Mouse (Mus musculus) layer of hippocampus, adult 6 months (tissue): ENCODE measurements around the gene C130073F10Rik. TPM values are rescaled to one million over a fixed set of nuclear protein-coding genes. Genes with fewer than 3 reads are reported as not detected.

Experiments
- long read RNA-seq, 2 experiments: library from polyadenylated mRNA; unstranded; transcript quantifications; one replicate each; pipeline ENCODE4 v2.0.0; 2019 to 2020
- polyA plus RNA-seq: library from polyadenylated mRNA; unstranded; fragments of <200 nt; fragmentation: Nextera tagmentation; gene quantifications from 2 replicates; pipeline ENCODE4 v1.2.3, GENCODE M21; 2021

The C130073F10Rik gene
- not detected in 2 replicates for polyA plus RNA-seq
- long read RNA-seq, experiment 1 = 0 reads
- long read RNA-seq, experiment 2 = 0 reads

DNA sequence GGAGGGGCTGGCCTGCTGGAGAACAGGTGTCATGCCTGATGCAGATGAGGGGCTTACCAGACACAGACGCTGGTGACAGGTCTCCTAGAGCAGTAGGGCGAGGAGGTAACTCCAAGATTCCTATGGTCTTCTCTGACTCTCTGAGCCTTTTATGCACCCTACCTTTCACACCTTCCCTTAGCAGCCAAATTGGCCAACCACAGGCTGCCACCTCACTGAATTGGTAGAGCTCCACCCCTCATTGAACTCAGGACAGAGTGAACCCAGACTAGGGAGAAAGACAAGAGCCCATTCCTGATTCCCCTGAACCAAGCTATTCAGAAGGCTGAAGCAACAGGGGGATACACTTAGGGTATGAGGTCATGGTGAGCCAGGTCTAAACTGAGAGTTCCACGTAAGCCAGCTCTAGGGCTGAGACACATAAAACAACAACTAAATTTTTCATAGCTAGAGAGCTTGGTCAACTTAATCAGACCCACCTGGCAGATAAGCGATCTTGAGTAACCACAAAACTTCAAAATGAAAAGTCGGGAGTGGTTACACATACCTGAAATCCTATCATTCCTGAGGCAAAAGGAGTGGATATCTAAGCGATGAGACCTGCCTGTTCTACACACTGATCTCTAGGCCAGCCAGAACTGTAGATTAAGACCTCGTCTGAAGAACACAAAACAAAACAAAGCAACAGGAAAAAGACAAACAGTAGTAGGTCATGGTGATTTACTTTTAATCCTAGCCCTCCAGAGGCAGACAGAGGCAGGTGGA, at the start of gene C130073F10Rik:
Gene C130073F10Rik (minus strand): TSS at position 134 of the 765 bp plus-strand sequence.

DNA sequence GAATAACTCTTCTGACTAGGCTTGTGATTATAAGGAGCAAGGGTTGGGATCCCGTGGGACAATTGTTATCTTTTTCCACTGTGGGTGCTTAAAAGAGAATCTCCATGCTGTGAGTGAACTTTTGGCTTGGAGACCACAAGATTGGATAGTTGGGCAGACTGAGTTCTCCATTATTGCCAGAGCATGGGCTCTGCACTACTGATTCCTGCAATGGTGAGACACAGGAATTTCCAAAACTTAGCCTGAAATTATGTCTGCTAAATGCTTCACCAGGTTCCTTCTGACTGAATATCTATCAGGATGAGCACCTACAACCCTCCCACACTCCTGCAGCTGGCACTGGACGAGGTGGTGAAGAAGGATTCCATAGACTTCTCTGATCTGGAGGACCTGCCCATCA, 46.5 kb upstream of the C130073F10Rik start, which contains the start of gene Gm12794:
Gene Gm12794 (plus strand): TSS at position 301 of the 400 bp plus-strand sequence.

DNA sequence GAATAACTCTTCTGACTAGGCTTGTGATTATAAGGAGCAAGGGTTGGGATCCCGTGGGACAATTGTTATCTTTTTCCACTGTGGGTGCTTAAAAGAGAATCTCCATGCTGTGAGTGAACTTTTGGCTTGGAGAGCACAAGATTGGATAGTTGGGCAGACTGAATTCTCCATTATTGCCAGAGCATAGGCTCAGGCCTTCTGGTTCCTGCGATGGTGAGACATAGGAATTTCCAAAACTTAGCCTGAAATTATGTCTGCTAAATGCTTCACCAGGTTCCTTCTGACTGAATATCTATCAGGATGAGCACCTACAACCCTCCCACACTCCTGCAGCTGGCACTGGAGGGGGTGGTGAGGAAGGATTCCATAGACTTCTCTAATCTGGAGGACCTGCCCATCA, 15.2 kb upstream of the C130073F10Rik start, which contains the start of gene Gm12800:
Gene Gm12800 (plus strand): TSS at position 301 of the 400 bp plus-strand sequence.

DNA sequence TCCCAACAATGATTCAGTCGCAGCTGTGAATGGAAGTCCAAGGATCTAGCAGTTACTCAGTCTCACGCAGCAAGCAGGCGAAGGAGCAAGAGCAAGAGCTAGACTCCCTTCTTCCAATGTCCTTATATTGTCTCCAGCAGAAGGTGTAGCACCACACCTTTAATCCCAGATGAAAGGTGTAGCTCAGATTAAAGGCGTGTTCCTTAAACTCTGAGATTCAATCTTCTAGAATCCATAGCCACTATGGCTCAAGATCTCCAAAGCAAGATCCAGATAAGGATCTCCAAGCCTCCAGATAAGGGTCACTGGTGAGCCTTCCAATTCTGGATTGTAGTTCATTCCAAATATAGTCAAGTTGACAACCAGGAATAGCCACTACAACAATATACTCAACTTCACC, 49.7 kb downstream of the C130073F10Rik start, which contains the start of gene B020004J07Rik:
Gene B020004J07Rik (minus strand): TSS at position 101 of the 400 bp plus-strand sequence.

Other genes with a start within 250 kb of the C130073F10Rik start
- 43.6 and 44.3 TPM in 2 replicates for gene Leprot, start 246.1 kb downstream of the C130073F10Rik start, polyA plus RNA-seq
- 0.44 and 1.8 TPM in 2 replicates for gene Lepr, start 176.4 kb downstream of the C130073F10Rik start, polyA plus RNA-seq
- not detected in 2 replicates for gene B020004J07Rik, start 49.8 kb downstream of the C130073F10Rik start, polyA plus RNA-seq
- not detected in 2 replicates for gene Gm12800, start 15.3 kb upstream of the C130073F10Rik start, polyA plus RNA-seq
- gene Gm12794, start 46.6 kb upstream of the C130073F10Rik start, polyA plus RNA-seq = not detected in 2 replicates
- not detected in 2 replicates for gene Gm12790, start 87.3 kb upstream of the C130073F10Rik start, polyA plus RNA-seq
- not detected in 2 replicates for gene Gm12789, start 92.8 kb upstream of the C130073F10Rik start, polyA plus RNA-seq
- gene Pde4b, start 193.8 kb upstream of the C130073F10Rik start, polyA plus RNA-seq = 44.6 and 47.2 TPM in 2 replicates